Mouse (Mus musculus): ENCODE measurements at regions not wholly inside any gene's neighbourhood (a gene's known extent, or its start where the extent isn't known, plus 50 kb on each side); places are given as distances from the start of the nearest gene placed in this dataset.

- WGBS, result 85% methylated on average over 10 of the region's 10 CpGs
- DNase-seq (ENCODE audit: low spot score), result no peak
These were observed 56.9 kb upstream of the Ralgps2 start for GRCm38 (mm10) chr1:156996084-156996880.

DNA sequence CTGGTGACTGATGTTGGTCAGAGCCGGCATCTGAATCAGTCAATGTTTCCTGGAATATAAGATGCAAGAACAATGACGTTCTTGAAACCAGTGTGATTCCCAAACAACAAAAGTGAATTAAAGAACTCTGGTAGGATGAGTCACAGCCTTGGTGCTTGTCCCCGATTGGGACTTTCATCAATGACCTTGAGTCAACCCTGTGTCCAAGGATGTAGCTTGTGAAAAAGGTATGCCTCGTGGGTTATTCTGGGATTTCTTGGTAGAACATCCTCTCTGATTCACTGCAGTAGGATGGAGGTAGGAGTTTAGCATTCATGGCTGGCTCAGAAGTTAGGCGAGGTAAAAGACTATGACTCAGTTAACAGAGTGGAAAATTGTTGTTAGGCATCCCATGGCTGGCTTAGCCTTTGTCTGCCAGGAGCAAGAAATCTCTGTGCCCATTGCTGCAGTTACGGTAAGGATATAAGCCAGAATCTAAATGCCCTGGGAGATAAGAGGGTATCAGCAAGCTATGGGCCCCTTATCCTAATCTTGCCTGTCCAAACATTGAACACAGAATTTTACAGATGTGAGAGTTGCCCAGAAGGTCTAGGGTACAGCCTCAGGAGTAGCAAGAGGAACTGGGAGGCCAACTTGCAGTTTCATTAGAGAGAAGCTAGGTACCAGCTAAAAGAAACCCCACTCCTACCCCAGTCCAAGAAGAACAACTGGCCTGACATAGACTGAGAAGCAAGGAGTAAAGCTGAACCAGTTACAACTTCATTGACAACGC lies 55.9 kb upstream of the Ralgps2 start:
- no peak overlapping the region for H3K4me3 ChIP-seq (ENCODE audit: low read depth, low read length)
- H3K4me1 ChIP-seq (replicated peaks; ENCODE audit: control insufficient read depth, insufficient read depth, low read length), result peaks cover 6% of the 10 kb centered on the region; the same call in 1 of the 2 replicates
- no peak overlapping the region for H3K27ac ChIP-seq (ENCODE audit: low read depth)
- no peaks in the 10 kb centered on the region for H3K36me3 ChIP-seq (ENCODE audit: control insufficient read depth, insufficient read depth, low read length)
- H3K9ac ChIP-seq (ENCODE audit: low read length), result no peak overlapping the region
- ATAC-seq (replicated peaks; ENCODE audit: low FRiP score, low TSS enrichment, low read depth), result no peak
- no peak for DNase-seq (ENCODE audit: low spot score)
- H3K27me3 ChIP-seq (replicated peaks; ENCODE audit: control insufficient read depth, insufficient read depth, low read length), result no peaks in the 10 kb centered on the region
- no peak overlapping the region for H3K4me2 ChIP-seq (ENCODE audit: low read length)
- no peaks in the 10 kb centered on the region for H3K9me3 ChIP-seq (ENCODE audit: control insufficient read depth, low read length)
- 89% methylated on average over 7 of the region's 7 CpGs for WGBS

More at GRCm38 (mm10) chr1:156996084-156996880, 56.9 kb upstream of the Ralgps2 start:
- no peaks in the 10 kb centered on the region for H3K9me3 ChIP-seq (ENCODE audit: control insufficient read depth, low read length)
- H3K4me2 ChIP-seq (ENCODE audit: low read length), result no peak overlapping the region
- no peak overlapping the region for H3K27ac ChIP-seq (ENCODE audit: low read depth)
- H3K27me3 ChIP-seq (replicated peaks; ENCODE audit: control insufficient read depth, insufficient read depth, low read length), result no peaks in the 10 kb centered on the region
- no peak overlapping the region for H3K9ac ChIP-seq (ENCODE audit: low read length)
- H3K4me1 ChIP-seq (replicated peaks; ENCODE audit: control insufficient read depth, insufficient read depth, low read length), result 0 out of 2 replicates have a peak, but pooled peaks cover 2% of the 10 kb centered on the region
- H3K4me3 ChIP-seq (ENCODE audit: low read depth, low read length), result no peak overlapping the region
- no peak for ATAC-seq (replicated peaks; ENCODE audit: low FRiP score, low TSS enrichment, low read depth)
- H3K36me3 ChIP-seq (ENCODE audit: control insufficient read depth, insufficient read depth, low read length), result no peaks in the 10 kb centered on the region

- no peak overlapping the region for H3K4me3 ChIP-seq (ENCODE audit: low read depth, low read length)
- 90% methylated on average over 2 of the region's 2 CpGs for WGBS
- no peak for ATAC-seq (replicated peaks; ENCODE audit: low FRiP score, low TSS enrichment, low read depth)
These were observed 55.2 kb upstream of the Ralgps2 start for GRCm38 (mm10) chr1:156994644-156995016.

DNA sequence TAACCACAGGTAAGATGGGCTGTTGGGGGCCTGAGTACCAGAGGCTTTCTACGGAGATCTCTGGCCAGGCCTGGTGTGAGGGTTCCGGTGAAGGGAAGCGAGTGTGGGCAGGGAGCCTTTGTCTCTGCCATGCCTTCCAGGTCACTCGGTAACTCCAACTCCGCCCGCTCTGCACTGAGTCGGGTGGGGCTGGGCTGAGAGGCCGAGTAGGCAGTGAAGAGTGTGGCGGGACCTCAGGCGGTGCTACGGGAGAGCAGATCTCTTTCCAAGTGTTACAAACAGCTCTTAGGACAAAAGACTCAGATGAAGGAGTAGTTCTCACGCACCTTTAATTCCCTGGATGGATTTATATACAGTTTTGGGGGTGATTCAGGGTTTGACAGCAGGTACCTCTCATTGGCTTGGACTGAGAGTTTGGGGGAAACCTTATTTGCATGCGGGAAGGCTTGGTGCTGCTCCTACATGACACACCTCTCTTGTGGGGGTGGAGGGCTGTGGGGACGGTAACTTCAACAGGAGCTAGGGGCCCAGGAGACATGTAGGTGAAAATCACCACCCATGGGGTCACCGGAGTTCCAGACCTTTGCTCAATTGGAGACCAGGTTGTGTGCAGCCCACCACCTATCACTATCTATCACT lies 54.7 kb upstream of the Ralgps2 start:
- Histone ChIP-seq H3K4me3 (ENCODE audit: low read depth, low read length) (no peak overlapping the region), H3K9me3 (ENCODE audit: control insufficient read depth, low read length) (no peaks in the 10 kb centered on the region), H3K27ac (ENCODE audit: low read depth) (no peak overlapping the region), H3K9ac (ENCODE audit: low read length) (no peak overlapping the region), H3K4me1 (replicated peaks; ENCODE audit: control insufficient read depth, insufficient read depth, low read length) (peaks cover 6% of the 10 kb centered on the region; the same call in 1 of the 2 replicates), H3K4me2 (ENCODE audit: low read length) (no peak overlapping the region), H3K36me3 (ENCODE audit: control insufficient read depth, insufficient read depth, low read length) (no peaks in the 10 kb centered on the region), H3K27me3 (replicated peaks; ENCODE audit: control insufficient read depth, insufficient read depth, low read length) (no peaks in the 10 kb centered on the region)
- ATAC-seq (replicated peaks; ENCODE audit: low FRiP score, low TSS enrichment, low read depth) (no peak), DNase-seq (ENCODE audit: low spot score) (no peak)
- WGBS, result 73% methylated on average over 15 of the region's 15 CpGs

More at GRCm38 (mm10) chr1:156994644-156995016, 55.2 kb upstream of the Ralgps2 start:
- H3K36me3 ChIP-seq (ENCODE audit: control insufficient read depth, insufficient read depth, low read length), result no peaks in the 10 kb centered on the region
- no peak overlapping the region for H3K9ac ChIP-seq (ENCODE audit: low read length)
- no peaks in the 10 kb centered on the region for H3K27me3 ChIP-seq (replicated peaks; ENCODE audit: control insufficient read depth, insufficient read depth, low read length)
- H3K4me1 ChIP-seq (replicated peaks; ENCODE audit: control insufficient read depth, insufficient read depth, low read length), result peaks cover 6% of the 10 kb centered on the region; the same call in 1 of the 2 replicates
- no peak for DNase-seq (ENCODE audit: low spot score)
- no peaks in the 10 kb centered on the region for H3K9me3 ChIP-seq (ENCODE audit: control insufficient read depth, low read length)
- no peak overlapping the region for H3K27ac ChIP-seq (ENCODE audit: low read depth)
- no peak overlapping the region for H3K4me2 ChIP-seq (ENCODE audit: low read length)

DNA sequence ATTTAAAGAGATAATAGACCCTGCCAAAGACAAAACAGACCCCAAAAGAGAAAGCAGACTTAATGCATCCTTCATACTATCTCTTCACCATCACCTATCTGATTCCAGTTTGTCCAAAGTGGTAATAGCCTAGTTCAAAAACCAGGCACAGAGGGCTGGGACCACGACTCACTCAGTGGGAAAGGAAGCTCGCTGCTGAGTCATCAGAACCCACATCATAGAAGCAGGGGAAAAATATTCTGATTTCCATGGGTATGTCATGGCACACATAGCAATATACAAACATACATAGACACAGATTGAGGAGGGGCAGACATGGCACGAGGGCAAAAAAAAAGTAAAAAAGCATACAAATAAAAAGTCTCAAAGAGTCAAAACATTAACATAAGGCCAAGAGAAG lies 53.7 kb upstream of the Ralgps2 start:
- Histone ChIP-seq H3K27ac (ENCODE audit: low read depth) (no peak overlapping the region), H3K9me3 (ENCODE audit: control insufficient read depth, low read length) (no peaks in the 10 kb centered on the region), H3K27me3 (replicated peaks; ENCODE audit: control insufficient read depth, insufficient read depth, low read length) (no peaks in the 10 kb centered on the region), H3K4me3 (ENCODE audit: low read depth, low read length) (no peak overlapping the region), H3K4me1 (replicated peaks; ENCODE audit: control insufficient read depth, insufficient read depth, low read length) (peaks cover 6% of the 10 kb centered on the region; the same call in 1 of the 2 replicates), H3K9ac (ENCODE audit: low read length) (no peak overlapping the region), H3K36me3 (ENCODE audit: control insufficient read depth, insufficient read depth, low read length) (no peaks in the 10 kb centered on the region), H3K4me2 (ENCODE audit: low read length) (no peak overlapping the region)
- 77% methylated on average over 3 of the region's 3 CpGs for WGBS
- no peak for DNase-seq (ENCODE audit: low spot score)
- no peak for ATAC-seq (replicated peaks; ENCODE audit: low FRiP score, low TSS enrichment, low read depth)

DNA sequence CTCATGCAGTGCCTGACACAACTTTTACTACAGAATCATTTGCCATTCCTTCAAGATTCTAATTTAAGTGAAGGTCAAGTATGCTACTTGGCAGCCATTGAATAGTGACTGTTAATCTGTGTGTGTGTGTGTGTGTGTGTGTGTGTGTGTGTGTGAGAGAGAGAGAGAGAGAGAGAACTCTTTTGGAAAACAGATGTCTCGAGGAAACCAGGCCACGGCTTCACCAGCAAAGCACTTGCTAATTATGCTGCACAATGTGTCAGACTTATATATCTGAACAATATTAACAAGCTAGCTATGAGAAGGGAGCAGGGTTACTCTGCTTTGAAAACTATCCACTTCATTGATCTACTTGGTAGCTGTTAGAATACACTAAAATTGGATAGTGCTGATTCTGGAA lies 53.1 kb upstream of the Ralgps2 start:
- ATAC-seq (replicated peaks; ENCODE audit: low FRiP score, low TSS enrichment, low read depth) (no peak), DNase-seq (ENCODE audit: low spot score) (no peak)
- no peaks in the 10 kb centered on the region for H3K27me3 ChIP-seq (replicated peaks; ENCODE audit: control insufficient read depth, insufficient read depth, low read length)
- H3K27ac ChIP-seq (ENCODE audit: low read depth), result no peak overlapping the region; the same call in 1 of the 2 replicates
- WGBS, result 54% methylated on average over 2 of the region's 2 CpGs
- no peak overlapping the region for H3K4me3 ChIP-seq (ENCODE audit: low read depth, low read length)
- no peak overlapping the region for H3K4me2 ChIP-seq (ENCODE audit: low read length)
- H3K36me3 ChIP-seq (ENCODE audit: control insufficient read depth, insufficient read depth, low read length), result no peaks in the 10 kb centered on the region
- peaks cover 6% of the 10 kb centered on the region; the same call in 1 of the 2 replicates for H3K4me1 ChIP-seq (replicated peaks; ENCODE audit: control insufficient read depth, insufficient read depth, low read length)
- no peak overlapping the region for H3K9ac ChIP-seq (ENCODE audit: low read length)
- no peaks in the 10 kb centered on the region for H3K9me3 ChIP-seq (ENCODE audit: control insufficient read depth, low read length)

- Histone ChIP-seq H3K4me2 (ENCODE audit: low read length) (no peak overlapping the region), H3K4me3 (ENCODE audit: low read depth, low read length) (no peak overlapping the region), H3K27ac (ENCODE audit: low read depth) (no peak overlapping the region), H3K36me3 (ENCODE audit: control insufficient read depth, insufficient read depth, low read length) (no peaks in the 10 kb centered on the region), H3K9ac (ENCODE audit: low read length) (no peak overlapping the region), H3K9me3 (ENCODE audit: control insufficient read depth, low read length) (no peaks in the 10 kb centered on the region), H3K27me3 (replicated peaks; ENCODE audit: control insufficient read depth, insufficient read depth, low read length) (no peaks in the 10 kb centered on the region), H3K4me1 (replicated peaks; ENCODE audit: control insufficient read depth, insufficient read depth, low read length) (peaks cover 6% of the 10 kb centered on the region; the same call in 1 of the 2 replicates)
- DNase-seq (ENCODE audit: low spot score) (no peak), ATAC-seq (replicated peaks; ENCODE audit: low FRiP score, low TSS enrichment, low read depth) (peak; percentile 72)
- WGBS, result 35% methylated on average over 14 of the region's 14 CpGs
These were observed 51.4 kb upstream of the Ralgps2 start for GRCm38 (mm10) chr1:156990567-156991494.

GRCm38 (mm10) chr1:156990112-156990511 lies 50.7 kb upstream of the Ralgps2 start:
- H3K27me3 ChIP-seq (replicated peaks; ENCODE audit: control insufficient read depth, insufficient read depth, low read length), result no peaks in the 10 kb centered on the region
- H3K4me2 ChIP-seq (ENCODE audit: low read length), result no peak overlapping the region
- ATAC-seq (replicated peaks; ENCODE audit: low FRiP score, low TSS enrichment, low read depth) (no peak), DNase-seq (ENCODE audit: low spot score) (no peak)
- H3K9me3 ChIP-seq (ENCODE audit: control insufficient read depth, low read length), result no peaks in the 10 kb centered on the region
- WGBS, result 28% methylated on average over 9 of the region's 9 CpGs
- H3K36me3 ChIP-seq (ENCODE audit: control insufficient read depth, insufficient read depth, low read length), result no peaks in the 10 kb centered on the region
- H3K27ac ChIP-seq (ENCODE audit: low read depth), result no peak overlapping the region
- no peak overlapping the region for H3K9ac ChIP-seq (ENCODE audit: low read length)
- peaks cover 6% of the 10 kb centered on the region; the same call in 1 of the 2 replicates for H3K4me1 ChIP-seq (replicated peaks; ENCODE audit: control insufficient read depth, insufficient read depth, low read length)
- H3K4me3 ChIP-seq (ENCODE audit: low read depth, low read length), result no peak overlapping the region

Measured in intestine, embryonic 14.5 days (tissue).